Mouse (Mus musculus): ENCODE measurements around the gene Zfp992. TPM values are rescaled to one million over a fixed set of nuclear protein-coding genes. Genes with fewer than 3 reads are reported as not detected.
"Not testable (repeated sequence)": the region's sequence is repeated elsewhere in the genome, so short reads cannot be mapped to it uniquely, and the experiment has no call there.

The Zfp992 gene
- 1 to 10 TPM; 2.4 to 2.8 TPM for total RNA-seq (2021)

DNA sequence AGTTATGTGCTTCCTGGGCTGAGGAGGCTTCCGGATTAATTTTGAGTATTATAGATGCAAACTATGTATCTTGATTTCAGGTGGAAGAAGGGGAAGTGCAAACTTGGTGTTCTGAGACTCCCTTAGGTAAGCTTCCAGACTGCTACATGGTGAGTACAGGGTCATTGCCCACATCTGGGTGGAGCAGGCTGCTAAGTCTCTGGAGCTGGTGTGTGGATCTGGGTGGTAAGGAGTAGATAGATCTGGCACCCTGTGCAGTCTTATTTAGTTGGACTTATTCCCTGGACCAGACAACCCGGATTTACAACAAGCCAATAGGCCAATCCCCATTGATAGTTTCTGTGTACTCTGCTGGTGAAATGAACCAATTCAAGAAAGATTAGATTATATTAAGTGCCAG, at the start of gene Zfp992:
Gene Zfp992, plus strand, starts transcription at position 74 of the 400 bp plus-strand sequence.
- DNase-seq, result not testable (repeated sequence)

- DNase-seq, result not testable (repeated sequence)
Observed at GRCm38 (mm10) chr4:146429467-146429866, 19.4 kb upstream of the Zfp992 start.

DNA sequence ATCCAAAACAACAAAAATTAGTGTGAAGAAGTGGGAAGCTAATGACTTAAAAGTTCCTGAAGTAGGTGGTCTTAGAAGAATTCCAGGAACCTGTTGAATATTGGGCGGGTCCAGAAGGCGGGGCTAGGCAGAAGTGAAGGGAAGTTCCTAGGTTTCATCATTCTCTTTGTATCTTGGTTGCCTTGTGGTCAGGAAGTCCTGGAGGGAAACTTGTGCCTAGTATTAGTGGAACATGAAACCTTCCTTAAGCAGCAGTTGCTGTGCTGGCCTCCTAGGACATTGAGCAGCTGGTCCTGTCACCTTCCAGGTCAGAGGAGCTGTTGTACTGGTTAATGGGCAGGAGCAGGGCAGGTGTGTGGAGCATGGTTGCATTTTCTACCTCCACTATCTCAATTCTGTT, 17.9 kb upstream of the Zfp992 start:
- not testable (repeated sequence) for DNase-seq

DNA sequence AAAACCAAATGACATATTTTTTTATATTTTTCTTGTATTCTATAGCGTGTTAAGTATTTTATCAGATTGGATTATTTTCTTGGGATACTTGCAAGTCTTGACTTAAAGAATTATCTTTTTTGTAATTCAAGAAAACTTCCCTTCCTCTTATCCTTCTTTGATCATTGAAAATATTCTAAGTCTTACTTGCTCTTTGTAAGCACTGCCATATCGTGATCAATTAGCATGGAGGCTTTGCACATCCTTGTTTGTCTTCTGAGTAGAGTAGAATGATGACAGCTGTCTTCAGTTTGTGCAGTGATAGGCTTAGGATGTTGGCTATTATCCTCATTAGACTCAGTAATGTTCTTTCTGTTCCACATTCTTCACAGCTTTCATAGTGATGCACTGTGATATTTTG, 13.3 kb upstream of the Zfp992 start:
- DNase-seq, result not testable (repeated sequence)

DNA sequence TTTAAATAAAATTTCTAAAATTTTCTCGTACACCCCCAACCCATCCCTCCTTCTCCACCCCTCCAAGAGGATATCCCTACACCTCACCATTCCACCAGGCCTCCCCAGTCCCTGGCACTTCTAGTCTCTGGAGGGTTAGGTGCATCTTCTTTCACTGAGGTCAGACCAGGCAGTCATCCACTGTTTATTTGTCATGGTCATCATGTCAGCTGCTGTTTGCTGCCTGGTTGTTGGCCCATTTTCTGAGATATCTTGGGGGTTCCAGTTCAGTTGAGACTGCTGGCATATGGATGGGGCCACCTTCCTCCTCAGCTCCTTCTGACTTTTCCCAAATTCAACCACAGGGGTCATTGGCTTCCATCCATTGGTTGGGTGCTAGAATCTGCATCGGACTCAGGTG, 11.6 kb upstream of the Zfp992 start:
- DNase-seq, result not testable (repeated sequence)

- not testable (repeated sequence) for DNase-seq
Observed at GRCm38 (mm10) chr4:146444345-146444744, 4.5 kb upstream of the Zfp992 start.

GRCm38 (mm10) chr4:146445121-146445520, 3.7 kb upstream of the Zfp992 start:
- DNase-seq, result not testable (repeated sequence)

DNA sequence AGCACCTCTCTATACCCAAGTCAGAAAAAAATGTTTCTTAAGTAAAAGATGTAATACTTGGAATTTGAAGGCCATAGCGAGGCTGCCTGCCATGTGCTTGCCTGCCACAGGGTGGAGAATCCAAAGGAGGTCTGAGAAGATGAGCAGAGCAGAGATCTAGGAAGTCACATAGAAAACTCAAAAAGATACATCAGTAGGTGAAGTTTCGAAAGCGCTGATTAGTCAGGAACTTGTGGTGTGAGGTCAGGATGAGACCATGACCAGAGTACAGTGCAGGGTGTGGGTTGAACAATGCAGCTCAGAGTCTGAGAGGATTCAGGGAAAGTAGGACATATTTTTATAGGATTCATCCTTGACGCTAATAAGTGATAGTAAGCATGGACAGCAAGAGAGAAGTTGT, 2.7 kb upstream of the Zfp992 start:
- not testable (repeated sequence) for DNase-seq

DNA sequence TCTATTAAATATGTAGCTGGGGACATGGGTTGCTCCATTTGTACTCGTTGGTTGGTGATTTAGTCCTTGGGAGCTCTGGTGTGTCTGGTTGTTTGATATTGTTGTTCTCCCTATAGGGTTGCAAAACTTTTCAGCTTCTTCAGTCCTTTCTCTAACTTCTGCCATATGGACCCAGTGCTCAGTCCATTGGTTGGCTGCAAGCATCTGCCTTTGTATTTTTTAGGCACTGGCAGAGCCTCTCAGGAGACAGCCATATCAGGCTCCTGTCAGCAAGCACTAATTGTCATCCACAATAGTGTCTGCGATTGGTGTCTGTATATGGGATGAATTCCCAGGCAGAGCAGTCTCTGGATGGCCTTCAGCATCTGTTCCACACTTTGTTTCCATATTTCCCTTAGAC, 1.8 kb upstream of the Zfp992 start:
- DNase-seq, result not testable (repeated sequence)

- not testable (repeated sequence) for DNase-seq
Observed at GRCm38 (mm10) chr4:146449711-146450110, 888 bp downstream of the Zfp992 start.

- not testable (repeated sequence) for DNase-seq
Observed at GRCm38 (mm10) chr4:146452576-146452975, 3.8 kb downstream of the Zfp992 start.

GRCm38 (mm10) chr4:146454170-146454569, 5.3 kb downstream of the Zfp992 start:
- not testable (repeated sequence) for DNase-seq

DNA sequence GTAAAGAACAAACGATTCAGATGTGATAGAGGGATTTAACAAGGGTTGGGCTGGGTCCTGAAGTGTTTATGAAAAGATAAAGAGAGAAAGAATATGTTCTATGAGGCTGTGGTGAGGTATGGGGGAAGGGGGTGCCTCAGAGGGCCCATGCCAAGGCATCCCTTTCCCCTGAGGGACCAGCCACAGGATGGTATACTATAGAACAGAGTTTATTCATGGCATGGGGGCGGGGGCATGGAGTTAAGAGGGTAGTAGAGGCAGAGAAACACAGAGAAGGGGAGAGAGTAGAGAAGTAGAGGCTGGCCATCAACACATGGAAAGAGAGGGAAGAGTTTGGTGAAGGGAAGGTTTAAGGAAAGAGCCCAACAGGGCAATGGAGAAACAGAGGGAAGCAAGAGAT, 6.1 kb downstream of the Zfp992 start:
- no peak for DNase-seq

DNA sequence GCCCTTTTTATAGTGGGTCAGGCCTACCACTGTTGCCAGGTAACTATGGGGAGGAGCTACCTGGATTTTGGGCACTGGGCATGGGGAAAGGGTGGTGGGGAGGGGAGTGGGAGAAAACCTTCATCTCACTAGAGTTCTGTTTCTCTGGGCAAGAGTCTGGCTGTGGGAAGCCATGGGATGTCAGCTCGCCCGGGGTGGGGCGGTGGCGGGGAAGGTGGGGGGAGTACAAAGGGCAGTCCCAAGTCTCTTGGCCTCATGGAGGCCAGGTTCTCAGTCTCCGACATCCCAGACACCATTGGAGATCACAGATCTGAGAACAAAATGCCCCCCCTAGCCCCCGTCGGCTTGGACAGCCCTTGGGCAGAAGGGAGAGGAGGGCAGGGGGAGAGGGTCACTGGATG, 6.5 kb downstream of the Zfp992 start:
- no peak for DNase-seq

DNA sequence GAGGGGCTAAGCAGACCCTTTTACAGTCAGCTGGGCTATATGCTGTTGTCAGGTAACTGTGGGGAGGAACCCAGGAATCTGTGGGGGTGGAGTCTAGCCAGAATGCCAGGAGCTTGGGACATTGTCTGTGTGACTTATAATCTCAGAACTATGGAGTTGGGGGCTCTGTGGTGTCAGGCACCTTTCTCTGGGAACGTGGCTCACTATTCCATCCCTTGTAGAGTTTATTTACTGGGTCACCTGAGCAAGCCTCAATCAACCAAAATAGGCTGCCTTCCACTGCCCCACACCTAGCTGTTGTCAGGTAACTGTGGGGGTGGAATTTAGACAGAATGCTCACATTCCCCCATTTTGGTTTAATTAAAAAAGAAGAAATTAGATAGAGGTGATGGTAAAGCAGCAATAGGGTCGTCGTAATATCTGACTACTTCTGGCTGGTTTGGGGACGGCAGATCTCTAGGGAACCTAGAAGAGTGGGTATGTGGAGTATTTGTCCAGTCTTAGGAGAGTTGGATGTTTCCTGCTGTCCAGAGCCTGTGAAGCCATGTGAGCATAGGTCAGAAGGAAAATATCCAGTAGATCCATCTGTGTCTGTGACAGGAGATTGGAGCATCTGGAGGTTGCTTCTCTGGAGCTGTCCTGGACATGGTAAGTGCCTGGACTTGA, 7.4 kb downstream of the Zfp992 start:
- no peak for DNase-seq

- no peak for DNase-seq
Observed at GRCm38 (mm10) chr4:146457126-146457525, 8.3 kb downstream of the Zfp992 start.

DNA sequence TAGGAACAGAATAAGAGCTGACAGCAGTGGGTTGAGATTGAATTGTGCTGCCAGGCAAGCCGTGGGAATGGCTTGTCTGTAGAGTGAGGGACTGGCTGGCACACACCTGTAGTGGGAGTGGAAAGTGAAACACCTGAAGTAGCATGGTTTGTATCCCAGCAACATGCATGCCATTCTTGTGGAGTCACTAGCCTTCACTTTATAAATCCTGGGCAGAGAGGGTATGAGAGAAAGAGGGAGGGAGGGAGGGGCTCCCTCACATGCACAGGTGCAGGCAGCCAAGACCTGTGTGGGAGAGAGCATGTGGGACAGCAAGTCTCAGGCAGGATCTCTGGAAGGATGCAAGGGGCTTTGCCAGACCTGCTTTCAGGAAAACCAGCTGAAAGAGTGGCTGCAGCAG, 8.9 kb downstream of the Zfp992 start:
- no peak for DNase-seq

GRCm38 (mm10) chr4:146459822-146460221, 11.0 kb downstream of the Zfp992 start:
- DNase-seq, result not testable (repeated sequence)

DNA sequence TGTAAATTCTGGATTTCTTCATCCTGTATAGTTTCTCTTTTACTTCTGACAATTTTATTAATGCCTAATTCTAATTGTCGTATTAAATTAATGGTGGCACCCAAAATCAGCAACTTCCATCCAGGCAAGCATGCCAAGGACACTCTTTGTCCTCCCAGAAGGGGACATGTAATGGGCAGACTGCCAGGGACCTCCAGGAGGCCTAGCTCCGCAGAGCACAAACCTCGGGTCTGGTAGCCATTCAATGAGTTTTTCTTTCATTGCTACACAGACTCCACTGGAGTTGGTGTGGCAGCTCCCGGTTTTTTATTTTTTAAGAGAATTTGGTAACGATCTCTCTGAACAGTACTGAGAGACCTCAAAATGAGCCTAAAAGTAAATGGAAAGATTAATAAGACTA, 11.9 kb downstream of the Zfp992 start:
- not testable (repeated sequence) for DNase-seq

GRCm38 (mm10) chr4:146463649-146464351, 15.0 kb downstream of the Zfp992 start:
- not testable (repeated sequence) for DNase-seq

DNA sequence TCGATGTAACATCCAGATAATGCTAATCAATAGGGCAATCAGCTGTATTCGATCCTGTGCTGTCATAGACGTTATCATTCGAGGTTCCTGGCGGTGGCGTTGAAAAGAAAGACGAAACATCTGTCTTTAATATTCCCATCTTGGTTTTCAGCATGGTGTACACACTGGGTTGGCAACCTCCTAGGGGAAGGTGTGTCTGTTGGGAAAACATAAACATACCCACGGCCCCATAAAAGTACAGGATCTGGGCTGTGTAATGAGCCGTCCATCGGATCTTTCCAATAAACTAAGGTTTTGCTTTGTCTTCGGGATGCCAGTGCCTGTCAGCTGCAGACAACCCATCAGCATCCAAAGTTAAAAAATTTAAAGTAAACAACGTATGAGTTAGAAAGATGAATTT, 21.2 kb downstream of the Zfp992 start:
- not testable (repeated sequence) for DNase-seq

DNA sequence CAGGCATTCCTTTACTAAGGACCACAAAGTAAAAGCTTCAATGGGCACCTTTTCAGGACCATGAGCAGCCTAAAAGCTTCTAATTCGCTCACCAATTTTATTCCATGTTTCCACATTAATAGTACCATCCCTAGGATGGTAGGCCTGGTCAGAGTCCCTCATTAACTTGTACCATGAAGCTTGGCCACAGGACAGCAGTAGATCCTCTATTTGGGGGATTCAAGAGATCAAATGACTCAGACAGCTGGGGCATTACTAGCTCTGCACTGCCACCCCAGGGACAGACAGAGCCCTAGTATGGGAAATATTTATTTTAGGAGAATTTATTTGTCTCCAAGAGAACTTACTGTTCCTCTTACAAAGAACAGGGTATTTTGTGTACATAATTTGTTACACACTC, 25.4 kb downstream of the Zfp992 start:
- not testable (repeated sequence) for DNase-seq

DNA sequence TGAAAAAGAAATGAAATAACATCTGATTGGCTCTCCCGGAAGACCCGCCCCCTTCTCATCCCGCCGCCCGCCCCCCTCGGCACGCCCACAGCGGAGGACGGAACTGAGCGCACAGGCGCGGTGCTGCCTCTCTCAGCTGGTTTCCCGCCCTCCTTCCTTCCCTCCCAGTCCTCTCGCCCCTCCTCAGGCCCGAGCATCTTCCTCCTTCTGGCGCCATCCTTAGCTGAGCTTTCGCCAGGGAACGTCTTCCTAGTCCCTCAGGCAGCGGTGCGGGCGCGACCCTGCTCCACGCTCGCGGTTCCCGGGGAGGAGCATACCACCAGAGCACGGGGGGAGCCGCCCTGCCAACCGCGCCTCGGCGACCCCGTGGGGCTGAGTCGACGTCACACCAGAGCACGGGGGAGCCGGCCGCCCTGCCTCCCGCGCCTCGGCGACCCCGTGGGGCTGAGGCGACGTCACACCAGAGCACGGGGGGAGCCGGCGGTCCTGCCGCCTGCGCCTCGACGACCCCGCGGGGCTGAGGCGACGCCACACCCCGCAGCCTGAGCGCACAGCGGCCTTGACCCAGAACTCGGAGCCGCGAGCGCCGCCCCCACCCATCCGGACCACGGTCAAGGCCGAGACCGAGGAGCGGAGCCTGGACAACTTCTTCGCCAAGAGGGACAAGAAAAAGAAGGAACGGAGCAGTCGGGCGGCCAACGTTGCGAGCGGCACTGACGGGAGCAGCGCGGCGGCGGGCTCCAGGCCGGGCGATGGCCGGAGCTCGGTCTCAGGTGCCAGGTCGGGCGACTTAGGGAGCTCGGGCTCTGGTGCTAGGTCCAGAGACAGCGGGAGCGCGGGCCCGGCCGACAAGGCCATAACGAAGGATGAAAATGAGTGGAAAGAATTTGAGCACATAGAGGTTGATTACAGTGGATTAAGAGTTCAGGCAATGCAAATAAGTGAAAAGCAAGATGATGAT, 26.2 kb downstream of the Zfp992 start:
- not testable (repeated sequence) for DNase-seq
